In the genomic region with DNA sequence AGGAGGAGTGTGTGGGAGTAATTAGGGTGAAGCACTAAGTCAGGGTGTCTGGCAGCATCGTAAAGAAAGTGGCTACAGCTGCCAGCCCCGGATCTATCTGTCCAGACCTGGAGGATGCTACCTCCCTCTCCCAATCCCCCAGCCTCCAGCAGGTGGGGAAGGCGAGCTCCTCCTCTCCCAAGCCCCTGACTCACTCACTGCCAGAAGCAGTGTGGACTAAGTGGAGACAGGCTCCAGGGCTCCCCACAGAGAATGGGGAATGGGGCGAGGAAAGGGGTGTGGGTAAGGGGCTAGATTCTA, we compare ENCODE assay signal across 11 mouse cellular contexts. TPM values are rescaled to one million over a fixed set of nuclear protein-coding genes. Genes with fewer than 3 reads are reported as not detected.
A peak's percentile ranks its signal among the peaks of the same experiment; 100 is the strongest.
DNase-seq lines count a peak whose midpoint lies in the region; ATAC-seq and TF ChIP-seq lines count a peak whose summit lies in the region.
"Had no signal": no experiment of that assay in that cellular context is flagged by ENCODE, and none has a peak within 500 bp of the region (broad histone marks: within the 10 kb centered on the region; RNA-seq: fewer than 3 reads in every experiment).

No protein-coding gene starts in this region.

- peak overlapping the region; percentile 40 for H3K9ac ChIP-seq in kidney, embryonic 14.5 days (ENCODE audit: low read depth, low read length)
- peak overlapping the region; percentile 75 for H3K9ac ChIP-seq in forebrain, embryonic 11.5 days (ENCODE audit: low read length)
- H3K9ac ChIP-seq in limb, embryonic 11.5 days (ENCODE audit: low read length) = peak overlapping the region; percentile 61
- H3K9ac ChIP-seq in neural tube, embryonic 14.5 days (replicated peaks; ENCODE audit: low read depth, low read length) = peak overlapping the region; percentile 51

- H3K4me2 ChIP-seq in kidney, embryonic 14.5 days (replicated peaks; ENCODE audit: low read depth, low read length) = peak overlapping the region; percentile 81
- H3K4me2 ChIP-seq in forebrain, embryonic 11.5 days (ENCODE audit: low read depth, low read length, severe bottlenecking) = peak overlapping the region; percentile 53
- H3K4me2 ChIP-seq in limb, embryonic 11.5 days (ENCODE audit: low read depth, severe bottlenecking) = peak overlapping the region; percentile 79
- peak overlapping the region; percentile 84 for H3K4me2 ChIP-seq in neural tube, embryonic 14.5 days (ENCODE audit: low read depth, low read length)

- H3K27ac ChIP-seq in kidney, embryonic 14.5 days (ENCODE audit: low read depth, low read length) = no peak overlapping the region
- no peak overlapping the region for H3K27ac ChIP-seq in kidney, adult 2 months (ENCODE audit: insufficient read depth, low read depth, low read length)
- H3K27ac ChIP-seq in forebrain, embryonic 11.5 days (ENCODE audit: low read depth, low read length) = no peak overlapping the region; the same call in 1 of the 2 replicates
- H3K27ac ChIP-seq in limb, embryonic 11.5 days (replicated peaks; ENCODE audit: low read depth, low read length) = no peak overlapping the region
- no peak overlapping the region; the same call in 1 of the 2 replicates for H3K27ac ChIP-seq in neural tube, embryonic 14.5 days (ENCODE audit: low read depth, low read length)

- ATAC-seq in kidney, embryonic 14.5 days (ENCODE audit: low FRiP score, low TSS enrichment) = peak; percentile 7; the same call in 1 of the 2 replicates
- ATAC-seq in forebrain, embryonic 11.5 days (replicated peaks; ENCODE audit: low FRiP score) = no peak
- no peak for ATAC-seq in limb, embryonic 11.5 days (ENCODE audit: insufficient number of reproducible peaks, low FRiP score, low TSS enrichment, low read depth)
- peak; percentile 10; the same call in 1 of the 2 replicates for ATAC-seq in neural tube, embryonic 14.5 days (ENCODE audit: low read depth)

- DNase-seq in kidney, adult 2 months = no peak
- no peak for DNase-seq in forebrain, embryonic 11.5 days (ENCODE audit: low spot score)
- no peak for DNase-seq in limb, embryonic 11.5 days (ENCODE audit: low spot score)
- DNase-seq in adrenal gland, postnatal 14 days = no peak
- no peak for DNase-seq in cerebellum, postnatal 25 days
- no peak for DNase-seq in left cerebral cortex, adult 11 months (ENCODE audit: low spot score)
- DNase-seq: adrenal gland, postnatal 25 days; lung, adult 18-20 months had no signal

- H3K27me3 ChIP-seq in kidney, embryonic 14.5 days (ENCODE audit: control insufficient read depth, insufficient read depth, low read length) = no peaks in the 10 kb centered on the region
- no peaks in the 10 kb centered on the region for H3K27me3 ChIP-seq in kidney, adult 2 months (replicated peaks; ENCODE audit: control insufficient read depth, insufficient read depth, low read length)
- no peaks in the 10 kb centered on the region for H3K27me3 ChIP-seq in forebrain, embryonic 11.5 days (ENCODE audit: control insufficient read depth, insufficient read depth, low read length)
- H3K27me3 ChIP-seq in limb, embryonic 11.5 days (ENCODE audit: control insufficient read depth, insufficient read depth, low read length) = no peaks in the 10 kb centered on the region
- no peaks in the 10 kb centered on the region for H3K27me3 ChIP-seq in neural tube, embryonic 14.5 days (ENCODE audit: control insufficient read depth, insufficient read depth, low read length)

- peak overlapping the region; percentile 67 for H3K4me3 ChIP-seq in kidney, embryonic 14.5 days (ENCODE audit: low read length)
- H3K4me3 ChIP-seq in kidney, adult 2 months (ENCODE audit: insufficient read depth, low read depth, low read length) = no peak overlapping the region
- H3K4me3 ChIP-seq in forebrain, embryonic 11.5 days (ENCODE audit: low read depth, low read length) = peak overlapping the region; percentile 60
- H3K4me3 ChIP-seq in limb, embryonic 11.5 days (ENCODE audit: low read depth, low read length) = peak overlapping the region; percentile 68
- H3K4me3 ChIP-seq in neural tube, embryonic 14.5 days (ENCODE audit: low read depth, low read length) = peak overlapping the region; percentile 59

- 22% methylated on average over 4 of the region's 4 CpGs for WGBS in kidney, embryonic 14.5 days
- WGBS in kidney, adult 2 months = 54% methylated on average over 4 of the region's 4 CpGs
- 10% methylated on average over 4 of the region's 4 CpGs for WGBS in forebrain, embryonic 11.5 days
- WGBS in limb, embryonic 11.5 days = 14% methylated on average over 4 of the region's 4 CpGs
- WGBS in neural tube, embryonic 14.5 days = 13% methylated on average over 4 of the region's 4 CpGs

- TF ChIP-seq POLR2A in kidney, adult 2 months (IDR thresholded peaks at IDR 0.05; ENCODE audit: low read depth, low read length) = no peak

- H3K36me3 ChIP-seq in kidney, embryonic 14.5 days (ENCODE audit: control insufficient read depth, insufficient read depth, low read length) = peaks cover 9% of the 10 kb centered on the region; the same call in 1 of the 2 replicates
- H3K36me3 ChIP-seq in kidney, adult 2 months (ENCODE audit: control insufficient read depth, insufficient read depth, low read length) = no peaks in the 10 kb centered on the region
- no peaks in the 10 kb centered on the region for H3K36me3 ChIP-seq in forebrain, embryonic 11.5 days (ENCODE audit: control insufficient read depth, insufficient read depth, low read length)
- H3K36me3 ChIP-seq in limb, embryonic 11.5 days (ENCODE audit: control insufficient read depth, insufficient read depth, low read length) = no peaks in the 10 kb centered on the region
- H3K36me3 ChIP-seq in neural tube, embryonic 14.5 days (ENCODE audit: control insufficient read depth, insufficient read depth, low read length) = no peaks in the 10 kb centered on the region

- TF ChIP-seq CTCF in kidney, adult 2 months (conservative IDR thresholded peaks at IDR 0.05; ENCODE audit: insufficient read depth, insufficient read length, low read depth, low read length) = no peak

- no peaks in the 10 kb centered on the region for H3K9me3 ChIP-seq in kidney, embryonic 14.5 days (ENCODE audit: control insufficient read depth, low read length)
- no peaks in the 10 kb centered on the region for H3K9me3 ChIP-seq in forebrain, embryonic 11.5 days (ENCODE audit: control insufficient read depth, low read length)
- H3K9me3 ChIP-seq in limb, embryonic 11.5 days (ENCODE audit: control insufficient read depth, low read length) = no peaks in the 10 kb centered on the region
- H3K9me3 ChIP-seq in neural tube, embryonic 14.5 days (ENCODE audit: control insufficient read depth, low read length) = no peaks in the 10 kb centered on the region

- H3K4me1 ChIP-seq in kidney, embryonic 14.5 days (ENCODE audit: control insufficient read depth, insufficient read depth, low read length) = peaks cover 34% of the 10 kb centered on the region
- no peaks in the 10 kb centered on the region for H3K4me1 ChIP-seq in kidney, adult 2 months (ENCODE audit: control insufficient read depth, insufficient read depth, low read length)
- H3K4me1 ChIP-seq in forebrain, embryonic 11.5 days (replicated peaks; ENCODE audit: control insufficient read depth, insufficient read depth, low read length) = peaks cover 47% of the 10 kb centered on the region
- H3K4me1 ChIP-seq in limb, embryonic 11.5 days (ENCODE audit: control insufficient read depth, insufficient read depth, low read length) = peaks cover 38% of the 10 kb centered on the region
- peaks cover 40% of the 10 kb centered on the region for H3K4me1 ChIP-seq in neural tube, embryonic 14.5 days (ENCODE audit: control insufficient read depth, insufficient read depth, low read length)

RNA-seq across cellular contexts. Expression of a gene that starts 1.7 kb away (rescaled TPM):
- 37.8 and 41.8 TPM in 2 replicates for polyA plus RNA-seq in kidney, embryonic 14.5 days (2014; fragmentation: Nextera tagmentation; extraction: Ambion mirVana)
- polyA plus RNA-seq in kidney, adult 2 months (2012; rRNA removed) = 15.4 and 20.7 TPM in 2 replicates
- polyA plus RNA-seq in forebrain, embryonic 11.5 days (2014; fragmentation: Nextera tagmentation; extraction: Ambion mirVana) = 83.2 and 94.4 TPM in 2 replicates
- polyA plus RNA-seq in limb, embryonic 11.5 days (2014; fragmentation: Nextera tagmentation; extraction: Ambion mirVana) = 52.7 and 53.1 TPM in 2 replicates
- 29.6 and 32.4 TPM in 2 replicates for polyA plus RNA-seq in neural tube, embryonic 14.5 days (2014; fragmentation: Nextera tagmentation; extraction: Ambion mirVana)
- total RNA-seq in adrenal gland, postnatal 14 days (2021) = 2.4 and 2.8 TPM in 2 replicates

RNA-seq across cellular contexts. Expression of a gene that starts 8.2 kb away (rescaled TPM):
- polyA plus RNA-seq in kidney, embryonic 14.5 days (2014; fragmentation: Nextera tagmentation; extraction: Ambion mirVana) = 0.74 and 0.97 TPM in 2 replicates
- polyA plus RNA-seq in kidney, adult 2 months (2012; rRNA removed) = 19.2 and 20.2 TPM in 2 replicates
- polyA plus RNA-seq in forebrain, embryonic 11.5 days (2014; fragmentation: Nextera tagmentation; extraction: Ambion mirVana) = 0.27 and 0.28 TPM in 2 replicates
- polyA plus RNA-seq in limb, embryonic 11.5 days (2014; fragmentation: Nextera tagmentation; extraction: Ambion mirVana) = 0.25 TPM in 1 of 2 replicates, not detected in the other
- 0.21 and 0.31 TPM in 2 replicates for polyA plus RNA-seq in neural tube, embryonic 14.5 days (2014; fragmentation: Nextera tagmentation; extraction: Ambion mirVana)
- 1.2 and 1.6 TPM in 2 replicates for total RNA-seq in adrenal gland, postnatal 14 days (2021)
- total RNA-seq: hematopoietic stem cell, adult 5-6 weeks had no signal

RNA-seq across cellular contexts. Expression of a gene that starts 16.5 kb away (rescaled TPM):
- polyA plus RNA-seq in kidney, embryonic 14.5 days (2014; fragmentation: Nextera tagmentation; extraction: Ambion mirVana) = 81.0 and 139 TPM in 2 replicates
- 202 and 286 TPM in 2 replicates for polyA plus RNA-seq in kidney, adult 2 months (2012; rRNA removed)
- 38.5 and 38.6 TPM in 2 replicates for polyA plus RNA-seq in forebrain, embryonic 11.5 days (2014; fragmentation: Nextera tagmentation; extraction: Ambion mirVana)
- 53.6 and 56.0 TPM in 2 replicates for polyA plus RNA-seq in limb, embryonic 11.5 days (2014; fragmentation: Nextera tagmentation; extraction: Ambion mirVana)
- 56.9 and 107 TPM in 2 replicates for polyA plus RNA-seq in neural tube, embryonic 14.5 days (2014; fragmentation: Nextera tagmentation; extraction: Ambion mirVana)
- 105 and 120 TPM in 2 replicates for total RNA-seq in adrenal gland, postnatal 14 days (2021)

RNA-seq across cellular contexts. Expression of a gene that starts 37.3 kb away (rescaled TPM):
- polyA plus RNA-seq in kidney, embryonic 14.5 days (2014; fragmentation: Nextera tagmentation; extraction: Ambion mirVana) = 1.0 and 1.2 TPM in 2 replicates
- polyA plus RNA-seq in kidney, adult 2 months (2012; rRNA removed) = 0.33 and 0.79 TPM in 2 replicates
- 1.2 and 1.3 TPM in 2 replicates for polyA plus RNA-seq in forebrain, embryonic 11.5 days (2014; fragmentation: Nextera tagmentation; extraction: Ambion mirVana)
- polyA plus RNA-seq in limb, embryonic 11.5 days (2014; fragmentation: Nextera tagmentation; extraction: Ambion mirVana) = 0.68 and 1.3 TPM in 2 replicates
- 3.1 and 3.5 TPM in 2 replicates for polyA plus RNA-seq in neural tube, embryonic 14.5 days (2014; fragmentation: Nextera tagmentation; extraction: Ambion mirVana)
- 0.22 and 1.0 TPM in 2 replicates for total RNA-seq in adrenal gland, postnatal 14 days (2021)

Comparison
In these comparisons a context has a peak if more than half of its experiments do, and no peak if none do; other contexts are left out.
1. RNA of a gene that starts 8.2 kb away (polyA plus RNA-seq): 19.2 to 20.2 TPM in kidney, adult 2 months; 0.74 to 0.97 TPM in kidney, embryonic 14.5 days, 0.21 to 0.31 TPM in neural tube, embryonic 14.5 days, 0.27 to 0.28 TPM in forebrain, embryonic 11.5 days and 0.25 TPM in limb, embryonic 11.5 days; every median in the first group is over 10 times any median in the second.
2. ATAC-seq: peak in kidney, embryonic 14.5 days (single experiment) and neural tube, embryonic 14.5 days (single experiment); none in forebrain, embryonic 11.5 days (single experiment) and limb, embryonic 11.5 days (single experiment).
3. Peak in every context shown above with its lines, with median percentiles within 50 percentile points of each other: H3K4me2 ChIP-seq and H3K9ac ChIP-seq.